Mouse (Mus musculus): ENCODE data around the gene Grsf1.

Gene Grsf1

GRCm38 (mm10) chr5:88688583-88689187 lies 12.7 kb upstream of the Grsf1 start:
- DNase-seq (ENCODE audit: low spot score): no peak

- DNase-seq (ENCODE audit: low spot score): no peak
Measured at GRCm38 (mm10) chr5:88687996-88688406, 12.0 kb upstream of the Grsf1 start.

GRCm38 (mm10) chr5:88685745-88686299 lies 9.9 kb upstream of the Grsf1 start:
- DNase-seq (ENCODE audit: low spot score): no peak

GRCm38 (mm10) chr5:88685306-88685705 lies 9.3 kb upstream of the Grsf1 start:
- no peak for DNase-seq (ENCODE audit: low spot score)

GRCm38 (mm10) chr5:88684226-88684625 lies 8.3 kb upstream of the Grsf1 start:
- DNase-seq (ENCODE audit: low spot score): no peak

- DNase-seq (ENCODE audit: low spot score): no peak
Measured at GRCm38 (mm10) chr5:88683706-88684105, 7.7 kb upstream of the Grsf1 start.

GRCm38 (mm10) chr5:88680567-88680966 lies 4.6 kb upstream of the Grsf1 start:
- no peak for DNase-seq (ENCODE audit: low spot score)

- no peak for DNase-seq (ENCODE audit: low spot score)
Measured at GRCm38 (mm10) chr5:88679341-88679740, 3.4 kb upstream of the Grsf1 start.

GRCm38 (mm10) chr5:88678929-88679328 lies 3.0 kb upstream of the Grsf1 start:
- DNase-seq (ENCODE audit: low spot score): no peak

- peak; percentile 13 for DNase-seq (ENCODE audit: low spot score)
Measured at GRCm38 (mm10) chr5:88674703-88675442, 1.1 kb downstream of the Grsf1 start.

- no peak for DNase-seq (ENCODE audit: low spot score)
Measured at GRCm38 (mm10) chr5:88663875-88664274, 12.1 kb downstream of the Grsf1 start.

GRCm38 (mm10) chr5:88663151-88663550 lies 12.8 kb downstream of the Grsf1 start:
- no peak for DNase-seq (ENCODE audit: low spot score)

- no peak for DNase-seq (ENCODE audit: low spot score)
Measured at GRCm38 (mm10) chr5:88657868-88658267, 18.1 kb downstream of the Grsf1 start.

GRCm38 (mm10) chr5:88652589-88652988 lies 23.4 kb downstream of the Grsf1 start:
- DNase-seq (ENCODE audit: low spot score): no peak

GRCm38 (mm10) chr5:88649250-88650173 lies 26.5 kb downstream of the Grsf1 start:
- DNase-seq (ENCODE audit: low spot score): peak; percentile 12

- no peak for DNase-seq (ENCODE audit: low spot score)
Measured at GRCm38 (mm10) chr5:88645405-88645804, 30.6 kb downstream of the Grsf1 start.

- no peak for DNase-seq (ENCODE audit: low spot score)
Measured at GRCm38 (mm10) chr5:88644901-88645300, 31.1 kb downstream of the Grsf1 start.

- peak; percentile 73 for DNase-seq (ENCODE audit: low spot score)
Measured at GRCm38 (mm10) chr5:88643491-88643890, 32.5 kb downstream of the Grsf1 start.

- peak; percentile 47 for DNase-seq (ENCODE audit: low spot score)
Measured at GRCm38 (mm10) chr5:88642786-88643185, 33.2 kb downstream of the Grsf1 start.

- no peak for DNase-seq (ENCODE audit: low spot score)
Measured at GRCm38 (mm10) chr5:88634076-88634475, 41.9 kb downstream of the Grsf1 start.

GRCm38 (mm10) chr5:88632463-88632862 lies 43.5 kb downstream of the Grsf1 start:
- DNase-seq (ENCODE audit: low spot score): no peak

- no peak for DNase-seq (ENCODE audit: low spot score)
Measured at GRCm38 (mm10) chr5:88631545-88631944, 44.4 kb downstream of the Grsf1 start.
